22 mouse cellular contexts compared by ENCODE assay signal in the genomic region with DNA sequence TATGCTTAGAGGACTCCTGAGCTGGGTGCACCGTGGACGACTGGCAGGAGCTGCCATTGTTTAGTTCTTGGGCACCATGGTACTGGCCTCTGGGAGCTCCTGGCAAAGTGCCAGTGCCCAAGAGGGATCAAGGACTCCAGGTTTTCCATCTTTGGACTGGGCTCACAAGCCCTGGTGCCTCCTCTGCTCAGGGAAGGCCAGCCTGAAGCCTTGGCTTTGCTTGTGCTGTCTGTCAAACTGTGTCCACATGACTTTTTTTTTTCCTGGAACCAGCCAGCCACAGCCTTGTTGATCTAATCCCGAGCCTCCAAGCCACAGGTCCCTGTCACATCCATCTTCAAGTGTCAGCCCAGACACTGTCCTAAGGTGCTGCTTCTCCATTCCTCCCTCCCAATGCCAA. TPM values are rescaled to one million over a fixed set of nuclear protein-coding genes. Genes with fewer than 3 reads are reported as not detected.
DNase-seq lines count a peak whose midpoint lies in the region; ATAC-seq lines count a peak whose summit lies in the region.
"Had no signal": no experiment of that assay in that cellular context is flagged by ENCODE, and none has a peak within 500 bp of the region (broad histone marks: within the 10 kb centered on the region; RNA-seq: fewer than 3 reads in every experiment).

No protein-coding gene starts in this region.

- ATAC-seq in cerebellum, adult (ENCODE audit: insufficient number of reproducible peaks, low FRiP score, low TSS enrichment) = no peak
- ATAC-seq in midbrain, embryonic 16.5 days = no peak
- ATAC-seq: intestine, embryonic 15.5 days had no signal

- peaks cover 70% of the 10 kb centered on the region for H3K27me3 ChIP-seq in midbrain, embryonic 10.5 days (ENCODE audit: low read depth, poor library complexity, severe bottlenecking)
- peaks cover 20% of the 10 kb centered on the region for H3K27me3 ChIP-seq in midbrain, embryonic 16.5 days (ENCODE audit: control insufficient read depth, insufficient read depth, low read depth, low read length)

- H3K9ac ChIP-seq in midbrain, embryonic 16.5 days (ENCODE audit: low read depth, low read length) = no peak overlapping the region
- H3K9ac ChIP-seq: embryonic facial prominence, embryonic 12.5 days; forebrain, embryonic 12.5 days; hindbrain, embryonic 14.5 days; intestine, embryonic 15.5 days had no signal

- H3K4me3 ChIP-seq in midbrain, embryonic 10.5 days = no peak overlapping the region
- no peak overlapping the region for H3K4me3 ChIP-seq in midbrain, embryonic 16.5 days (ENCODE audit: low read depth, low read length)
- H3K4me3 ChIP-seq: embryonic facial prominence, embryonic 12.5 days; forebrain, embryonic 12.5 days; intestine, embryonic 15.5 days had no signal

- peak; percentile 18 to 42 for DNase-seq in cerebellum, postnatal 14 days
- DNase-seq in midbrain, embryonic 10.5 days (ENCODE audit: low spot score) = no peak
- DNase-seq in adrenal gland, adult 2 months = peak; percentile 76
- DNase-seq in fat pad, adult 2 months (ENCODE audit: extremely low read depth, low read depth, low spot score) = peak; percentile 85
- no peak for DNase-seq in thymus, postnatal 10 days (ENCODE audit: low spot score in 2 of 2)
- DNase-seq: cerebellum, adult 11 months; cerebellum, adult 9-11 months; gastrocnemius, postnatal 36 days; kidney, adult 8-10 months; kidney, postnatal 10 days; lung, postnatal 4 days; thymus, postnatal 36 days had no signal

- WGBS in midbrain, embryonic 10.5 days = 73% methylated on average over 3 of the region's 3 CpGs
- WGBS in midbrain, embryonic 16.5 days = 42% methylated on average over 3 of the region's 3 CpGs

- H3K27ac ChIP-seq in midbrain, embryonic 10.5 days (replicated peaks) = peak overlapping the region; percentile 43; the same call in 1 of the 2 replicates
- no peak overlapping the region for H3K27ac ChIP-seq in midbrain, embryonic 16.5 days (ENCODE audit: low read length)
- H3K27ac ChIP-seq: embryonic facial prominence, embryonic 12.5 days; forebrain, embryonic 12.5 days; hindbrain, embryonic 14.5 days; intestine, embryonic 15.5 days had no signal

- H3K9me3 ChIP-seq in midbrain, embryonic 10.5 days (replicated peaks) = no peaks in the 10 kb centered on the region
- H3K9me3 ChIP-seq in midbrain, embryonic 16.5 days (replicated peaks; ENCODE audit: control insufficient read depth, low read length, poor library complexity, severe bottlenecking) = no peaks in the 10 kb centered on the region
- H3K9me3 ChIP-seq: forebrain, embryonic 12.5 days; intestine, embryonic 15.5 days had no signal

- no peaks in the 10 kb centered on the region for H3K36me3 ChIP-seq in midbrain, embryonic 10.5 days
- H3K36me3 ChIP-seq in midbrain, embryonic 16.5 days (ENCODE audit: control insufficient read depth, insufficient read depth, low read length) = no peaks in the 10 kb centered on the region
- H3K36me3 ChIP-seq: embryonic facial prominence, embryonic 12.5 days; forebrain, embryonic 12.5 days; intestine, embryonic 15.5 days had no signal

- peaks cover 28% of the 10 kb centered on the region for H3K4me1 ChIP-seq in midbrain, embryonic 10.5 days
- H3K4me1 ChIP-seq in midbrain, embryonic 16.5 days (ENCODE audit: control insufficient read depth, insufficient read depth, low read length) = peaks cover 18% of the 10 kb centered on the region

- no peak overlapping the region for H3K4me2 ChIP-seq in midbrain, embryonic 16.5 days (ENCODE audit: low read length)
- H3K4me2 ChIP-seq: embryonic facial prominence, embryonic 12.5 days; forebrain, embryonic 12.5 days; hindbrain, embryonic 14.5 days; intestine, embryonic 15.5 days had no signal

RNA-seq across cellular contexts. Expression of gene Hcrtr1, which starts 2.6 kb away (rescaled TPM):
- 0.23 and 0.31 TPM in 2 replicates for polyA plus RNA-seq in midbrain, embryonic 10.5 days (2016; fragmentation: Nextera tagmentation; extraction: Ambion mirVana)
- 3.9 and 6.6 TPM in 2 replicates for polyA plus RNA-seq in midbrain, embryonic 16.5 days (2015; fragmentation: Nextera tagmentation; extraction: Ambion mirVana)
- total RNA-seq in adrenal gland, adult 2 months (2021) = under 1 TPM; 0.69 to 0.86 TPM
- 7.6 and 10.5 TPM in 2 replicates for polyA plus RNA-seq in adrenal gland, adult 2 months (2012; rRNA removed)
- total RNA-seq: gastrocnemius, postnatal 36 days; liver, adult 2 months; megakaryocyte-erythroid progenitor cell, adult 5-6 weeks had no signal
- polyA plus RNA-seq: heart, postnatal 0 days; limb, embryonic 11.5 days had no signal

RNA-seq across cellular contexts. Expression of gene Tinagl1, which starts 33.1 kb away (rescaled TPM):
- 7.4 and 7.5 TPM in 2 replicates for polyA plus RNA-seq in midbrain, embryonic 10.5 days (2016; fragmentation: Nextera tagmentation; extraction: Ambion mirVana)
- polyA plus RNA-seq in midbrain, embryonic 16.5 days (2015; fragmentation: Nextera tagmentation; extraction: Ambion mirVana) = 4.3 and 4.6 TPM in 2 replicates
- total RNA-seq in adrenal gland, adult 2 months (2021) = 100 to 1,000 TPM; 115 to 136 TPM
- 311 and 341 TPM in 2 replicates for polyA plus RNA-seq in adrenal gland, adult 2 months (2012; rRNA removed)

RNA-seq across cellular contexts. Expression of gene Pef1, which starts 39.4 kb away (rescaled TPM):
- 74.0 and 76.9 TPM in 2 replicates for polyA plus RNA-seq in midbrain, embryonic 10.5 days (2016; fragmentation: Nextera tagmentation; extraction: Ambion mirVana)
- polyA plus RNA-seq in midbrain, embryonic 16.5 days (2015; fragmentation: Nextera tagmentation; extraction: Ambion mirVana) = 62.1 and 62.3 TPM in 2 replicates
- total RNA-seq in adrenal gland, adult 2 months (2021) = 10 to 100 TPM; 80.3 to 82.6 TPM
- 180 and 181 TPM in 2 replicates for polyA plus RNA-seq in adrenal gland, adult 2 months (2012; rRNA removed)

Comparison
In these comparisons a context has a peak if more than half of its experiments do, and no peak if none do; other contexts are left out.
1. DNase-seq: peak in cerebellum, postnatal 14 days (2 of 2), adrenal gland, adult 2 months (single experiment) and fat pad, adult 2 months (single experiment); none in midbrain, embryonic 10.5 days (single experiment) and thymus, postnatal 10 days (0 of 2).
2. RNA of gene Tinagl1, which starts 33.1 kb away (polyA plus RNA-seq): 311 to 341 TPM in adrenal gland, adult 2 months; 7.4 to 7.5 TPM in midbrain, embryonic 10.5 days and 4.3 to 4.6 TPM in midbrain, embryonic 16.5 days; every median in the first group is over 10 times any median in the second.